Mouse (Mus musculus): Measurements from ENCODE around the gene Tfeb. TPM values are rescaled to one million over a fixed set of nuclear protein-coding genes. Genes with fewer than 3 reads are reported as not detected.

The Tfeb gene
- polyA plus RNA-seq (2012; rRNA removed; ENCODE audit: low replicate concordance): 20.9 and 24.8 TPM in 2 replicates

DNA sequence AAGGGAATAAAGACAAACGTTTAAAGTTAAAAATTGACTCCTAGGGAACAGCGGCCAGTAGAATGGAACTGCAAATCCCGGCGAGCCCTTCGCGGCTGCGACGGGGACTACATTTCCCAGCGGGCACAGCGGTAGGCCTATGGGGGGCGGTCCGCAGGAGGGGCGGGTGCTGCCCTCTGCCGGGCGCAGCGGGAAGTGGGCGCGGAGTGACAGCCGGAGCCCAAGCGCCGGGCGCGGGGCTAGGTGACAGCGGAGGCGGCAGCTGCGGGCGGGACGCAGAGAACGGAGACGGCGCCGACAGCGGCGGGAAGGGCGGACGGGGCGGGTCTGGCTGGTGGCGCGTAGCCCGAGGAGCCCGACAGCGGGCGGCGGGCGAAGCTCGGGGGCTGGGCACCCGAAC, at the start of gene Tfeb:
Tfeb (plus strand) TSS at position 175 of the 400 bp plus-strand sequence.

DNA sequence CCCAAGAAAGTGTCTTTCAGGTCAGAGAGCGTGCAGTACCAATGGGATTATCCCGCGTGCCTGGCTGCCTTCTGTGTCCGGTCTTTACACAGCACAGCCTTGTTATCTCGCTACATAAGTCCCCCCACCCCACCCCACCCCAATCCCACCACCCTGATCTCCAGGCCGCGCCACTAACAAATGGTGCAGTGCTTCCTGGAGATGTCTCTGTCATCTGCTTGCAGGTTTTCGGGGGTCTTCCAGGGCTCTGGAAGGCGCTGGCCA, 48.6 kb upstream of the Tfeb start, which contains the start of gene Tomm6:
Tomm6 (minus strand) TSS at position 43 of the 264 bp plus-strand sequence.

DNA sequence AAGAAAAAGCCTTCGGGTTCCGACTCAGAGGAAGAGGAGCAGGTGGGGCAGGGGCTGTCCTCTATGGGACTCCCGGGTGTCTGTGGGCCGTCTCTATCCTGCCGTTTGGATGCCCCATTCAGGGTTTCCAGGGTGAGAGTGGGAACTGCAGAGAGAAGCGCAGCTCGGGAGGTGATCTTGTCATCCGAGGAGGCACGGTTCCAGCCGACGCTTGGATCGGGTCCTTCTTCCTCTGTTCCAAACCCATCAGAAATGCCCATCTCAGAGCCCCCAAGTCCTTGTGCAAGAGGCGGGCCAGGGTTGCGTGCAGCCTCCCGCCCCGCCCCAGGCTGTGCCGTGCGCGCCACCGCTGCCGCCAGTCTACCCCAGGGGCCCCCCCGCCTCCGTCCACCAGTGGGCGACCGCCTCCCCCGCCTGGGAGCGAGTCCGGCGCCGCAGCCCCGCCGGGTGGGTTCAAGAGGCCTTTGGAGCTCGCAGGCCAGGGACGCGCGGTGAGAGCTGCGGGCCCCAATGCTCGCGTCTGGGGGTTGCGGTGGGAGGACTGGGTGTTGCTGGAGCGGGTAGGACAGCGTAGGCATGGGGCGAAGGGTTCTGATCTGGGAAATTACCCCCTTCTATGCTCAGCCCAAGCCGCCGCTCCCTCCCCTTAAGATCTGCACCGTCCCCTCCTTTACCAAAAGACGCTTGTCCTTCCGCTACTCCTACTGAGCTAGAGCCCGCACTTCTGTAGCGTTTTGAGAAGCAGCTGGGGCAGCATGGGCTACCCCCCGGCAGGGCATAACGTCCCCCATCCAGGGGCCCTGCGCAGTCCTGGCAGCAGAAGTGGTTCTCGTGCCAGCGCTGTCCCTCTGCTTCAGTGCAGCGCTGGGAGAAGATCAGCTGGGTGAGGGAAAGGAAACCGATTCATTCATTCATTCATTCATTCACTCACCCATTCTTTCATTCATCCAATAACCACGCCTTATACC, 47.9 kb upstream of the Tfeb start, which contains the start of gene Frs3:
Frs3 (plus strand) TSS at position 423 of the 968 bp plus-strand sequence.

DNA sequence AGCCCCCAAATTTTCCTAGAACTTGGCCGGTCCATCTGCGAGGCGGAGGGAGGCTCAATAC, 42.6 kb upstream of the Tfeb start, which contains the start of gene Gm21981:
Gm21981 (minus strand) TSS at position 14 of the 61 bp plus-strand sequence.

DNA sequence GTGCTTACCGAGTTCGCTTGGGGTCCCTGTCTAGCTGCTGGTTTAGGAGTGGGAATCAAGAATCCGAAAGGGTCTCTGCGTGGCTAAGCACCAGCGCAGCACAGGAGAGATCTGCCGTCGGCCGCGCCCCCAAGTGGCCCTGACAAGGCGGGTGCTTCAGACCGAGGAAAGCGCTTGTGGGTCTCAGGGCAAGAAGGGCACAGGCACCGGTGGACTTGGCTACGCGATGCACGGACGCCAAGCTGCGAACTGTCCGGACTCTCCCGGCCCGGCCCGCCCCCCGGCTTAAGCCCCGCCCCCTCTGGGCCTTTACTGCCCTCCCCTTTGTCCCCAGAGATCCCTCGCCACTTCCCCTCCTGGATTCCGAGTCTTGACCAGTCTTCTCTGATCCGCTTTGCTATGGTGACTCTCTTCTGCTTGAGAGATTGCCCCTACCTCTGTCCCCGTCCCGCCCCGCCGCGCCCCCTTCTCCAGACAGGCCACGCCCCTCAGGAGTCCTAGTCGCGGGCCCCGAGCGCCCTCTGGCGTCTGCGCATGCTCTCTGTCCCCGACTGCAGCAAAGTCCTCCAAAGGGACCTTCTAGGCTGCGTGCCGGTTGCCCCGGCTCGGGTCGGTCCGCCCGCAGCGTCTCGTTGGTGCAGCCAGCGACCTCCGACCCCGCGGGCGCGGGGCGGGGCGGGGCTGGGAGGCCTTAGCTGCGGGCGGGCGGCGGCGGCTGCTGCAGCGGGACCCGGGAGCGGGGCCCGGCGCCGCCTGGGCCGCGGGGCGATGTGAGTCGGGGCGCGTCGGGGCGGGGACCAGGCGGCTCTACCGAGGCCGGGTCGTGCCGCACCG, 42.1 kb upstream of the Tfeb start, which contains the start of gene Prickle4:
Prickle4 (minus strand) TSS at position 234 of the 834 bp plus-strand sequence.

DNA sequence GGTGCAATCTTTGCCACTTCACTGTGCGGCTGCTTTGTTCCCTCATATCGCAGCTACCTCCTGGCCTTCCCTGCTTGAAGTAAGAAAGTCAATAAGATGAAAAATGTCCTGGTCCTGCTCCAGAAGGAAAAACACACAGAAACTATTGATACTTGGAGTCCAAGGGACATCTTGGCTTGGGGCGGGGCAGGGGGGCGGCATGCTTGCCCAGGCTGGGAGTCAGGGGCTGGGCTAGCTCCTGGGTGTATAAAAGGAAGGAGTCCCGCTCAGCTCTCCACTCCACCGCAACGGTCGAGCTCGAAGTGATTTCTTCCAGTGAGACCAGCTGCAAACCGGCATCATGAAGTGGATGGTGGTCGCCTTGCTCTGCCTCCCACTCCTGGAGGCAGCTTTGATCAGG, 10.3 kb upstream of the Tfeb start, which contains the start of gene Pgc:
Pgc (plus strand) TSS at position 277 of the 400 bp plus-strand sequence.

DNA sequence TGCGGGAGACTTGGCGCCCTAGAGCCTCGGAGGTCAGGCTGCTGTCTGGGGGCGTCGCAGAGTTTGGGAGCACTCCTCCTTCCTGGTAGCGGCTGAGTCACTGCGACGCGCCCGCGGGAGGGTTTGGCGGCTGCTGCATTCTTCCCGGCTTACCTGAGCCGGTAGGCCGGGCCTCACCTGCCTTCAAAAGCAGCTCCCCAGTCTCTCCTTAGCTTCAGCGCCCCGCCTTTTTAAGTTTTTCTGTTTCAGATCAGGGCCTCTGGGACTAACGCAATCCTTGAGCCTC, 97.6 kb downstream of the Tfeb start, which contains the start of gene Mdfi:
Mdfi (minus strand) TSS at position 210 of the 286 bp plus-strand sequence.

Other genes starting within 250 kb of the Tfeb start
- 25.0 and 34.5 TPM in 2 replicates for gene Taf8, start 234.7 kb upstream of the Tfeb start, polyA plus RNA-seq (2012; rRNA removed; ENCODE audit: low replicate concordance)
- 165 and 189 TPM in 2 replicates for gene Ccnd3, start 232.0 kb upstream of the Tfeb start, polyA plus RNA-seq (2012; rRNA removed; ENCODE audit: low replicate concordance)
- 12.1 and 16.8 TPM in 2 replicates for gene Bysl, start 125.5 kb upstream of the Tfeb start, polyA plus RNA-seq (2012; rRNA removed; ENCODE audit: low replicate concordance)
- gene Med20, start 125.4 kb upstream of the Tfeb start, polyA plus RNA-seq (2012; rRNA removed; ENCODE audit: low replicate concordance): 30.1 and 35.1 TPM in 2 replicates
- 0.92 and 3.5 TPM in 2 replicates for gene Gm20517, start 125.4 kb upstream of the Tfeb start, polyA plus RNA-seq (2012; rRNA removed; ENCODE audit: low replicate concordance)
- gene Usp49, start 106.3 kb upstream of the Tfeb start, polyA plus RNA-seq (2012; rRNA removed; ENCODE audit: low replicate concordance): 10.6 and 11.0 TPM in 2 replicates
- 108 and 152 TPM in 2 replicates for gene Tomm6, start 48.6 kb upstream of the Tfeb start, polyA plus RNA-seq (2012; rRNA removed; ENCODE audit: low replicate concordance)
- gene Frs3, start 48.0 kb upstream of the Tfeb start, polyA plus RNA-seq (2012; rRNA removed; ENCODE audit: low replicate concordance): 13.8 and 15.6 TPM in 2 replicates
- gene Gm21981, start 42.6 kb upstream of the Tfeb start, polyA plus RNA-seq (2012; rRNA removed; ENCODE audit: low replicate concordance): 2.8 and 5.5 TPM in 2 replicates
- 7.4 and 9.1 TPM in 2 replicates for gene Prickle4, start 42.3 kb upstream of the Tfeb start, polyA plus RNA-seq (2012; rRNA removed; ENCODE audit: low replicate concordance)
- 0.50 and 0.56 TPM in 2 replicates for gene Pgc, start 10.2 kb upstream of the Tfeb start, polyA plus RNA-seq (2012; rRNA removed; ENCODE audit: low replicate concordance)
- 10.0 and 35.1 TPM in 2 replicates for gene Mdfi, start 97.7 kb downstream of the Tfeb start, polyA plus RNA-seq (2012; rRNA removed; ENCODE audit: low replicate concordance)
- 29.1 and 59.3 TPM in 2 replicates for gene Foxp4, start 187.6 kb downstream of the Tfeb start, polyA plus RNA-seq (2012; rRNA removed; ENCODE audit: low replicate concordance)